Mouse (Mus musculus): ENCODE measurements at regions not wholly inside any gene's neighbourhood (a gene's known extent, or its start where the extent isn't known, plus 50 kb on each side); places are given as distances from the start of the nearest gene placed in this dataset.

DNA sequence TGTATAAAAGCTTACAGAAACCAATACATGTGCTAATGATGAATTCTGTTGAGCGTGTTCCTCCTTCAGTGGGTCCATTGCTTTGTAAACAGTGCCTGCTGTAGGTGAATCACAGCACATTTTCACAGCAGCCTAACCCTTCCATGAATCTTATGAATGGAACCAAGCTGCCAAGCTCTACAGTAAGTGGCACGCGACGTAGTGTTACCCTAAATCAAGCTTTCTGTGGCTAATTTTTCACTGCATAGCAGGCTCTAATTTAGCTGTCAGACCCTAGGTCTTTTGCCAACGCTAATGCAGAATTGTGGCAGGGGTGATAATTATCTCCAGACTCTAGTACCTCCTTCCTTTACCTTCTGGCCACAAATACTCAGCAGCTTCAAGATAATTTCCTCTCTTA lies 339.0 kb upstream of the Ercc4 start:
- no peak overlapping the region for H3K4me2 ChIP-seq
- H3K27me3 ChIP-seq = no peaks in the 10 kb centered on the region
- H3K36me3 ChIP-seq = no peaks in the 10 kb centered on the region
- H3K9ac ChIP-seq = no peak overlapping the region
- no peak overlapping the region for H3K4me3 ChIP-seq
- H3K4me1 ChIP-seq = no peaks in the 10 kb centered on the region
- H3K27ac ChIP-seq = no peak overlapping the region
- 87% methylated on average over 5 of the region's 5 CpGs for WGBS
- ATAC-seq (ENCODE audit: borderline replicate concordance, extremely low read depth, low FRiP score, low TSS enrichment) = no peak
- H3K9me3 ChIP-seq = no peaks in the 10 kb centered on the region

DNA sequence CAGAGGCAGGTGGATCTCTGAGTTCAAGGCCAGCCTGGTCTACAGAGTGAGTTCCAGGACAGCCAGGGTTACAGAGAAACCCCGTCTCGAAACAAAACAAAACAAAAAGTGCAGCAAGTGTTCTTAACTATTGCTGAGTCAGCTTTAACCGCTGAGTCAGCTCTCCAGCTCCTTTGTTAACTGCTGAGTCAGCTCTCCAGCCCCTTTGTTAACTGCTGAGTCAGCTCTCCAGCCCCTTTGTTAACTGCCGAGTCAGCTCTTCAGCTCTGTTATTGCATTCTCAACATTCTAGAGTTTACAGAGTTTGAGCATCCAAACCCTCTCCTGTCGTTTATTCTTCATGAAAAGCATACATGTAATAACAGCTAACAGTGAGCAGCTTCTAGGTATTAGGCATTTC lies 336.9 kb upstream of the Ercc4 start:
- no peaks in the 10 kb centered on the region for H3K36me3 ChIP-seq
- H3K27me3 ChIP-seq = no peaks in the 10 kb centered on the region
- no peak overlapping the region for H3K9ac ChIP-seq
- ATAC-seq (ENCODE audit: borderline replicate concordance, extremely low read depth, low FRiP score, low TSS enrichment) = no peak
- 84% methylated on average over 5 of the region's 5 CpGs for WGBS
- H3K4me1 ChIP-seq = no peaks in the 10 kb centered on the region
- H3K4me3 ChIP-seq = no peak overlapping the region
- no peak overlapping the region for H3K27ac ChIP-seq
- H3K9me3 ChIP-seq = no peaks in the 10 kb centered on the region
- no peak overlapping the region for H3K4me2 ChIP-seq

DNA sequence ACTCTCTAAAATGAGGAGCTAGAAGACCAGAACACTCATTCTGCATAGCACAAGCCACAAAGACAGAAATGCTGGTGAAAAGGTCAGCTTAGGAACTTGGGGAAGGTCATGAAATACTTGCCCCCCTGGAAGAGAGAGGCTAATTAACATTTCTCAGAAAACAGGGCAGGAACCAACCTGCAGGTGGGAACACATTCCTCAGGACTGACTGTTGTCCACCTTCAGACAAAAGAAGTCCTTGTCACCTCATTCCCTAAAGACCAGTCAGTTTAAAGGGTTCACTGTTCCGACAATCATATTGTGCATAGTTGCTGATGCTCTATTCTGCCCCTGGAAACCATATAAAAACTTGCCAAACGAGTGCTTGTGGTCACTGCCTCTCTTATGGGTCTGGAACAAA lies 333.6 kb upstream of the Ercc4 start:
- 65% methylated on average over 2 of the region's 2 CpGs for WGBS
- H3K36me3 ChIP-seq = no peaks in the 10 kb centered on the region
- no peaks in the 10 kb centered on the region for H3K9me3 ChIP-seq

DNA sequence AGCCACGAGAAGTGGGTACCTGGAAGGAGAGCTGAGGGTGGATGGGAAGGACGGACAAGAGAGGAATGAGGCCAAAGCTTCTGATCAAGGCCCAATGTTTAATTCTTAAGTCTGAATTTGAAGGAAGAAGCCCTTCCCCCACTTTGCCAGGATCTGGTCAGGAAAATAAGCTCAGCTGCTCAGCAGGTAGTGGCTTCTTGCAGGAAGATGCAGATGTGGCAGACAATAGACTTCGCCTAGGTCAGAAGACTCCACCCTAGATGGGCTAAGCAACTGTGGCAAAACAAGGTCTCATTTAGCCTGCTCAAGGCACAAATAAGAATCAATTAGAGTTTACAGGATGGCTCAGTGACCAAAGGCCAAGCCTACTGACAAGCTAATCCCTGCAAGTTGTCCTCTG lies 330.4 kb upstream of the Ercc4 start:
- H3K27ac ChIP-seq = no peak overlapping the region
- no peak for ATAC-seq (ENCODE audit: borderline replicate concordance, extremely low read depth, low FRiP score, low TSS enrichment)
- H3K4me3 ChIP-seq = no peak overlapping the region
- H3K36me3 ChIP-seq = no peaks in the 10 kb centered on the region
- H3K9ac ChIP-seq = no peak overlapping the region
- H3K9me3 ChIP-seq = no peaks in the 10 kb centered on the region
- 71% methylated on average over 3 of the region's 3 CpGs for WGBS
- H3K4me1 ChIP-seq = no peaks in the 10 kb centered on the region
- no peaks in the 10 kb centered on the region for H3K27me3 ChIP-seq
- no peak overlapping the region for H3K4me2 ChIP-seq

More for the DNA sequence above, 333.6 kb upstream of the Ercc4 start:
- Histone ChIP-seq H3K4me2 (no peak overlapping the region), H3K27me3 (no peaks in the 10 kb centered on the region), H3K27ac (no peak overlapping the region), H3K4me1 (no peaks in the 10 kb centered on the region), H3K4me3 (no peak overlapping the region), H3K9ac (no peak overlapping the region)
- no peak for ATAC-seq (ENCODE audit: borderline replicate concordance, extremely low read depth, low FRiP score, low TSS enrichment)

DNA sequence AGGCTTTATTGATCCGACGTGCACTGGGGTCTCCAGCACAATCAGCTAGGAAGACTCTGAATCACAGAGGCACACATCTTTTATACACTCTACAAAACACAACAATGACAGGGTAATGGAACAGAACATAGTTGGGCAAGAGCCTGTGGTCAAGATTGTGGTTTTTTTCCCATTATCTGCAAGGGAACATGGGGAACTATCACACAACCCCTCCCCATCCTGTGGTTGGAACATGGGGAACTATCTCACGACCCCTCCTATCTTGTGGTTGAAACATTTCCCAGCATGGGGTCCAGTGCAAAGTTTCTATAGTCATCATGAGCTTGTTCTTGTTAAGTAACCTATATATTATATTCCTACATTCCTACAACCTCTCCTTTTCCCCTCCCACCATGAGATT lies 328.8 kb upstream of the Ercc4 start:
- H3K9me3 ChIP-seq = no peaks in the 10 kb centered on the region
- H3K4me1 ChIP-seq = no peaks in the 10 kb centered on the region
- H3K27ac ChIP-seq = no peak overlapping the region
- H3K4me2 ChIP-seq = no peak overlapping the region
- no peak overlapping the region for H3K9ac ChIP-seq
- WGBS = 76% methylated on average over 3 of the region's 3 CpGs
- H3K36me3 ChIP-seq = no peaks in the 10 kb centered on the region
- no peak for ATAC-seq (ENCODE audit: borderline replicate concordance, extremely low read depth, low FRiP score, low TSS enrichment)
- no peaks in the 10 kb centered on the region for H3K27me3 ChIP-seq
- no peak overlapping the region for H3K4me3 ChIP-seq

DNA sequence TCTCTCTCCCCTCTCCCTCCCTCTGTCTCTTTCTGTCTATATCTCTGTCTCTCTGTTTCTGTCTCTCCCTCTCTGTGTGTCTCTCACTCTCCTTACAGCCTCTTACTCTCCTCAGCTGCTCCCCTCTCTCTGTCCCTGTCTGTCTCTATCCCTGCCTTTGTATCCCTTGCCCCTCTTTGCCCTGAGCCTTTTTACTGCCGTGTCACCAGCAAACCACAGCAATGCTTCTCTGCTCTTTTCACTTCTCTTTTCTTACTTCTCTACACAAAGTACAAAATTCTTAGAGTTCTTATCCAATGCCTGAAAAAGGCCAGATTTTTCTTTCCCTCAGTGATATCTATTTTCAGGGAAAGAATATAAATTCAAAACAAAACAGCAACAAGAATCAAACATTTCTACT lies 323.7 kb upstream of the Ercc4 start:
- Histone ChIP-seq H3K9me3 (no peaks in the 10 kb centered on the region), H3K27ac (no peak overlapping the region), H3K4me2 (no peak overlapping the region), H3K36me3 (no peaks in the 10 kb centered on the region), H3K4me3 (no peak overlapping the region), H3K4me1 (no peaks in the 10 kb centered on the region), H3K27me3 (no peaks in the 10 kb centered on the region), H3K9ac (no peak overlapping the region)
- WGBS = 49% methylated on average over 1 of the region's 1 CpGs
- no peak for ATAC-seq (ENCODE audit: borderline replicate concordance, extremely low read depth, low FRiP score, low TSS enrichment)

DNA sequence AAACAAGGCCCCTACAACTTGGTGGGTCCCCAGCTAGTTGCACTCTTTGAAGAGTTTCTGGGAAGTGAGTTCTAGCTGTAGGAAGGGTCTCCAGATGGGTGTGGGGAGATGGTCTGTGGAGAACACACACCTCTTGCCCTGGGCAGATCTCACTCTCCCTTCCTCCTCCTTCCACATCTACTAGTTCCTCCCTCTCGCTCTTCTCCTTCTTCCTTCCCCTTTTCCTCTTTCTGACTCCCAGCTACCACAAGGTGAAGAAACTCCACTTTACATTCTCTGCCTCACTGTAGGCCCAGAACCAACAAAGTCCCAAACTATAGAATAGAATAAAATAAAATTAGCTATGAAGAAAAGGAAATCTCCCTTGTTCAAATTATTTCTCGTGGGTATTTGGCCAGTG lies 311.0 kb upstream of the Ercc4 start:
- 71% methylated on average over 2 of the region's 2 CpGs for WGBS
- no peaks in the 10 kb centered on the region for H3K36me3 ChIP-seq

DNA sequence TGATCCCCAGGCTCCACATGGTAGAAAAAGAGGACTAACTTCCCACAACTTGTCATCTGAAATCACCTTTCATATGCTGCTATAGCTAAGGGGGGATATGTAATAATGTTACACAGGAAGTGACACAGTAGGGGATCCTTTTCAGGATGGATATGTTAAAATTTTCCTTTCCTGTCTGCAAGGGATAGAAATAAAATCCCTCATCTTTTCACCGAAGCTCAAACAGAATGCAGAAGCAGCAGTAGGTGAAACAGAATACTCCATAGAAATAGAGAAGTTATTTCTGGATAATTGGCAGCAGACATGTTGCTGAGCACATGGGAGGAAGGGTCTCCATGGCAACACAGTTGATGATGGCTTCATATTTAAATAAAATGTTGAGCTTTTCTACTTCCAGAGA lies 309.3 kb upstream of the Ercc4 start:
- Histone ChIP-seq H3K9ac (no peak overlapping the region), H3K9me3 (no peaks in the 10 kb centered on the region), H3K27ac (no peak overlapping the region), H3K4me2 (no peak overlapping the region), H3K4me1 (no peaks in the 10 kb centered on the region), H3K4me3 (no peak overlapping the region), H3K27me3 (no peaks in the 10 kb centered on the region), H3K36me3 (no peaks in the 10 kb centered on the region)
- WGBS = 72% methylated on average over 1 of the region's 1 CpGs
- ATAC-seq (ENCODE audit: borderline replicate concordance, extremely low read depth, low FRiP score, low TSS enrichment) = no peak

More for the DNA sequence above, 311.0 kb upstream of the Ercc4 start:
- H3K9ac ChIP-seq = no peak overlapping the region
- H3K9me3 ChIP-seq = no peaks in the 10 kb centered on the region
- H3K4me2 ChIP-seq = no peak overlapping the region
- no peak overlapping the region for H3K27ac ChIP-seq
- H3K4me1 ChIP-seq = no peaks in the 10 kb centered on the region
- ATAC-seq (ENCODE audit: borderline replicate concordance, extremely low read depth, low FRiP score, low TSS enrichment) = no peak
- H3K27me3 ChIP-seq = no peaks in the 10 kb centered on the region
- H3K4me3 ChIP-seq = no peak overlapping the region

DNA sequence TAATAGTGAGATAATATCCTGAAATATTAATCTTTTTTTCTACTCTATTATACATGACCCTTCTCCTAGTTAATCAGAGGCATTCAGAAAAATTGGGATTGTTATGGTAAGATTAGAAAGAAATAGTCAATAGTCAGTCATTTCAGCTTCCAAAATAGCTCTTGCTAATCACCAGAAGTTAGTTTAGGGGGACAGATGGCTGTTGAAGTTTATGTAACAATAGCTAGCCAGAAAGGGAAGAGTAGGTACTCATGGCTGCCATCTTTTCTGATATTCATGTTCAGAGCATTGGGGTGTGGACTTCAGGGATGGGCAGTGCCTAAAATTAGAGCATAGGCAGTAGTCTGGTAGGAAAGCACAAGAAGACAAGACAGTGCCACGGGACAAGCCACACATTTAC lies 306.8 kb upstream of the Ercc4 start:
- ATAC-seq (ENCODE audit: borderline replicate concordance, extremely low read depth, low FRiP score, low TSS enrichment) = no peak
- Histone ChIP-seq H3K36me3 (no peaks in the 10 kb centered on the region), H3K4me3 (no peak overlapping the region), H3K4me1 (no peaks in the 10 kb centered on the region), H3K27ac (no peak overlapping the region), H3K9me3 (no peaks in the 10 kb centered on the region), H3K4me2 (no peak overlapping the region), H3K27me3 (no peaks in the 10 kb centered on the region), H3K9ac (no peak overlapping the region)
- 57% methylated on average over 1 of the region's 1 CpGs for WGBS

DNA sequence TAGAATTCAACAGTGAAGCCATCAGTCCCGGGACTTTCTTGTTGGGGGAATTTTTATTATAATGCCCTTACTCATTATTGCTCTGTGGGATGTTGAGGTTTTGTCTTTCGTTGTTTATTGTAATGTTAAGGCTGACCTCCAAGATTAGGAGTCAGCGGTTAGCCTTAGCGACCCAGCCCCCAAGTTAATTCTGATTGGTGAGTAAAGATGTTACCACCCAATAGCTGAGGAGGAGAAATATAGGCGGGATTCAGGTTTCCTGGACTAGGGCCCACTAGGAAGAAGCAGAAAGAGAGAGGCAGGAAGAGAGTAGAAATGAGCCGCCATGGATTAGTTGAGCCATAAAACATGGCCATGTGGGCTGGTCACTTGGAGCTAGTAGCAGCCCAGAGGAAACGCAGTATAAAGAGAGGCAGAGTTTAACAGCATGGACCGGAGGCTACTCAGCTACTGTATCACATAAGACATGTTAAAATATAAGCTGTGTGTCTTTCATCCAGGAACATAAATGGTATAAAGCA lies 302.1 kb upstream of the Ercc4 start:
- Histone ChIP-seq H3K27me3 (no peaks in the 10 kb centered on the region), H3K4me3 (no peak overlapping the region), H3K9ac (no peak overlapping the region), H3K36me3 (no peaks in the 10 kb centered on the region), H3K9me3 (no peaks in the 10 kb centered on the region), H3K27ac (no peak overlapping the region), H3K4me2 (no peak overlapping the region), H3K4me1 (no peaks in the 10 kb centered on the region)
- ATAC-seq (ENCODE audit: borderline replicate concordance, extremely low read depth, low FRiP score, low TSS enrichment) = no peak
- 60% methylated on average over 8 of the region's 8 CpGs for WGBS

DNA sequence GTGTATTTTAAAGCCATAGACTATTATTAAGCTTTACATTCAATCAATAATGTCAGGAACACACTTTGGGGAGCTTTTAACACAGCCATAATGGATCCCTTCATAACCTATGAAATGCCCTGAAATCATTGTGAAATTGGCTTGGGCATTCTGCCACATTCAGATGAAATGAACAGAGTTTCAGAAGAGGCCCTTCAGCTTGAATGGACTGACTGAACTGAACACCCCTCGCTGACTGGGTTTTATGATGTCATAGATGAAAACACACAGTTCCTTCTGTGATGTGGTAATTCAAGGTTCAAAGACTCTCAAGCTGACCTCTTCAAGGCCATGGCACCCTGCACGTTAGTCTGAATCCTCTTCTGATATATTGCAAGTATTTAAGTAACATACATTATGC lies 298.4 kb upstream of the Ercc4 start:
- H3K9me3 ChIP-seq = no peaks in the 10 kb centered on the region
- no peak overlapping the region for H3K27ac ChIP-seq
- WGBS = 33% methylated on average over 2 of the region's 2 CpGs
- H3K9ac ChIP-seq = no peak overlapping the region
- no peaks in the 10 kb centered on the region for H3K4me1 ChIP-seq
- H3K4me3 ChIP-seq = no peak overlapping the region
- H3K4me2 ChIP-seq = no peak overlapping the region
- no peaks in the 10 kb centered on the region for H3K36me3 ChIP-seq
- H3K27me3 ChIP-seq = no peaks in the 10 kb centered on the region
- ATAC-seq (ENCODE audit: borderline replicate concordance, extremely low read depth, low FRiP score, low TSS enrichment) = no peak

DNA sequence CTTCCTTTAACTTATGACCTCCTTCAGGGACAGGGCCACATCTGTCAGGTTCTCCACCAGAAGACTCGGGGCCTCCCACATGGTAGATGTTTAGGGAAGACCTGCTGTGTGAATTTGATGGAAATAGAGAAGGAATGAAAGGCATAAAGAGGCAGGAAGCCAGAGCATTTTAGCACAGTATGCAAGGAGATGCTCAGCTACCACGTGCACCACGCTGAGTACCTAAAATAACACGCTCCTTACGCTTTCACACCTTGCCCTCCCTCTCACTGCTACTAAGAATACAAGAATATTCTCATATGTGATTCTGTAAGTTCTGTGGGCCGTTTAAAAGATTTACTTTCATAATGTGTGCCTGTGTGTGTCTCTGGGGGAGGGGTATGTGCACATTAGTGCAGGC lies 284.8 kb upstream of the Ercc4 start:
- no peak for ATAC-seq (ENCODE audit: borderline replicate concordance, extremely low read depth, low FRiP score, low TSS enrichment)
- WGBS = 77% methylated on average over 6 of the region's 6 CpGs

DNA sequence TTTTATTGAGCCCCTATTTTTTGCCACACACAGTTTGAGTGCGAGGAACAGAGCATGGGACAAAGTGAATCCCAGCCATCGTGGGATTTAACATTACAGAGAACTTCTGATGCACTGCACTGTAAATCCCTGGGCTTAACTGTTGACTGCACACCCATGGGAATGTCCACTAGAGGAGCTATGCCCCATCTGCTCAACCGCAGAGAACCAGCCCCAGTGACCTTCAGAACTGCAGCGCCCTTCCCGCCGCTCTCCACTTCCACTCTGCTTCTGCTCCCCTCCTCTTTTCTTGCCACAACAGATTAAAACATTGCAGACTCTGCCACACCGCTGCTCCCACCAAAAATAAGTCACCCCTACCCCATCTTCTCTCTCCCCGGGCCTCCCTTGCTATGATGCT lies 283.3 kb upstream of the Ercc4 start:
- ATAC-seq (ENCODE audit: borderline replicate concordance, extremely low read depth, low FRiP score, low TSS enrichment) = no peak
- no peak overlapping the region for H3K4me2 ChIP-seq
- no peak overlapping the region for H3K4me3 ChIP-seq
- H3K4me1 ChIP-seq = no peaks in the 10 kb centered on the region
- H3K9me3 ChIP-seq = no peaks in the 10 kb centered on the region
- 53% methylated on average over 8 of the region's 8 CpGs for WGBS
- no peaks in the 10 kb centered on the region for H3K27me3 ChIP-seq
- H3K9ac ChIP-seq = no peak overlapping the region
- H3K27ac ChIP-seq = no peak overlapping the region
- no peaks in the 10 kb centered on the region for H3K36me3 ChIP-seq

More for the DNA sequence above, 284.8 kb upstream of the Ercc4 start:
- H3K4me2 ChIP-seq = no peak overlapping the region
- H3K9ac ChIP-seq = no peak overlapping the region
- no peaks in the 10 kb centered on the region for H3K36me3 ChIP-seq
- no peaks in the 10 kb centered on the region for H3K9me3 ChIP-seq
- H3K27me3 ChIP-seq = no peaks in the 10 kb centered on the region
- no peaks in the 10 kb centered on the region; the same call in 1 of the 2 replicates for H3K4me1 ChIP-seq
- no peak overlapping the region for H3K27ac ChIP-seq
- H3K4me3 ChIP-seq = no peak overlapping the region

All from lung, embryonic 15.5 days (tissue).